Mouse (Mus musculus): Measurements from ENCODE around the gene Smchd1.
"Not testable (repeated sequence)": the region's sequence is repeated elsewhere in the genome, so short reads cannot be mapped to it uniquely, and the experiment has no call there.

The Smchd1 gene

DNA sequence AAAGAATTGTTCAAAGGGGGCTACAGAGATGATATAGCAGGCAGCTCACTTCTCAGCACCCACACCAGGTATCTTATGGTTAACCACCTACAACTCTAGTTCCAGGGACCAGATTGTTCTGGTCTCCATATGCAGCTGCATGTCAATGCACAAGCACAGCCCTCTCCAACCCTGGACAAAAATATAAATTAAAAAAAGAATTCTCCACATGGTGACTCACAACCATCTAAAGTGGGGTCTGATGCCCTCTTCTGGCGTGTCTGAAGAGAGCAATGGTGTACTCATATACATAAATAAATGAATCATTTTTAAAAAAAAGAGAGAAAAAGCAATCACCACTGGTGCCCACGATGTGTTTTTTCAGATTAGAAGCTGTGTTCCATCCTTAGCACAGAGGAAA, 30.4 kb downstream of the Smchd1 start:
- DNase-seq (ENCODE audit: low read depth): no peak

DNA sequence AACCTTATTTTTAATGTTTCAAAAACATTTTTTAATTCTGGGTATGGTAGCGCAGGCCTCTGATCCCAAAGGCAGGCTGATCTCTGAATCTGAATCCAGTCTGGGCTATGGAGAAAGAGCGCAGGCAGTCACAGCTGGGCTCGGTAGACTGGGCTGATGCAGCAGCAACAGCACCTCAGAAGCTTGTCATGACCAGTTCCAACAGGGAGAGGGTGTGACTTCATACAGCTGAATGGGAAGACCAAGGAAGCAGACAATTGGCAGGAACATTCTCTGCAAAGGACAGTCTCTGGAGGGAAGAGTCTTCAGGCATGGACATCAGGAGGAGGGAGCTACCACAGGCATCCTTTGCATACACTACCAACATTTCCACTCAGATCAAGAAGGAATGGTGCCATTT, 31.0 kb downstream of the Smchd1 start:
- DNase-seq (ENCODE audit: low read depth): no peak

DNA sequence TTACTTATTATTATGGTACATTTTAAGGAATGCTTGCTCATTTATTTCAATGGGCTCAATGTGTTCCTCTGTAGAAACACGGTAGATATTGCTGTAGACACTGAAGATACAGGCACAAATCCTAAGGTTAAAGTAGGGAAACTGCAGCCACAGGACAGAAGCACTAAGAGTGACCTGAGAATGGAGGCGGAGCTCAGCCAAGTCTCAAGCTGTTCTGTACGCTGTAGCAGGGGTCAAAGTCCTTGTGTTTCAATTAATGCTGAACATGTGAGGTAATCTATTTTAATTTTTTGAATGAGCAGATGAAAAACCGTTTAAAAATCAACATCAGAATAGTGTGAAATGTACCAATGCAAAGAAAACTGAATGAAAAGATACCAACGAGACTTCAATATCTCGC, 31.9 kb downstream of the Smchd1 start:
- DNase-seq (ENCODE audit: low read depth): no peak

DNA sequence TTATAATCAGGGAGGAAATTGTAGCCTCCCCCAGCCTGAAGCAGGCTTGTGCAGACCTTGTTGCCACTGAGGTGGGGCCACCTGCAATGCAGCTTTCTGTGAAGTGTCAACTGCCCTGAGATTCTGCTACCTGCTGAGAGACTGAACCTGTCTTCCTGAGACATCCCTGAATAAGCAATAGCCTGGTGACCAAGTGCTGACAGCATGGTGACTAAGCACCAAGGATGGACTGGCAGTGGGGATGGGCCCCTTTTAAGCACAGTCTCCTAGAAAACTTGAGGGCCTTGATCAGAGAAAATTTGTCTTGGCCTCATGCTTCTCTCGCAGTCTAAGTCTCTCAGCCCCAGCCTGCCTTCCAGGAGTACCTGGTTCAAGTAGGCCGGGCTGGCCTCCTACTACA, 52.6 kb downstream of the Smchd1 start:
- not testable (repeated sequence) for DNase-seq (ENCODE audit: low read depth)

DNA sequence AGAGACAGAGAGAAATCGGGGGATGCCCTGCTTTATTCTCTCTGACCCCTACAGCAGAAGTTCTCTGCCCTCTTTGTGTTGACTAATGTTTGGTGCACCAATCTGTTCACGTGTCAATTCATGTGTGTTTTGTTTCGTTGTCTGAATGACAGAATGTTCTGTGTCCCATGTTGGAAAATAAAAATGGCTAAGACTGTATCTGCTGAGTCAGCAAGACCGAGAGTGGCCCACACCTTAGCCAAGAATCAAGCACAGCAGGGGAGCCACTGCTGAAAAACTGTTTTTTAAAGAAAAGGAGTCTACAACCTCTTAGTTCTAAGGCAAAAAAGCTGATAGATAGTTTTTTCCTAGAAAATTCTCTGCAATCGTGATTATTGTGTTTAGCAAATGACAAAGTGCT, 55.7 kb downstream of the Smchd1 start:
- DNase-seq (ENCODE audit: low read depth): not testable (repeated sequence)

DNA sequence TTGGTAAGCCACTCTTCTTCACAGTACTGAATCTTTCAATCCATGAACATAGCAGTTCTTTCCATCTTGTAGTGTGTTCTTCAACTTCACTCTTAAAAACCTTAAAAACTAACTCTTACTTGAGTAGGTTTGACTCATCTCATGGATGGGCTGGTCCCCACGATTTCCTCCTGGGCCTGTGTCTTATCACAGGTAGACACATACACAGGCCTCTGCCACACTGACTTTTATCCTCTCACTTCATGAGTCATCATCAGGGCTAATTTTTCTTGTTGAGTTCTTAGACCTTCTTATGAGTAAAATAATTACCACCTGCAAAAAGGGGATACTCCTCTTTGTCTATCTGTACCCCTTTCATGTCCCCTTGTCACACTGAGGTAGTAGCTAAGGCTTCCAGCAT, 58.1 kb downstream of the Smchd1 start:
- DNase-seq (ENCODE audit: low read depth): peak; percentile 8

DNA sequence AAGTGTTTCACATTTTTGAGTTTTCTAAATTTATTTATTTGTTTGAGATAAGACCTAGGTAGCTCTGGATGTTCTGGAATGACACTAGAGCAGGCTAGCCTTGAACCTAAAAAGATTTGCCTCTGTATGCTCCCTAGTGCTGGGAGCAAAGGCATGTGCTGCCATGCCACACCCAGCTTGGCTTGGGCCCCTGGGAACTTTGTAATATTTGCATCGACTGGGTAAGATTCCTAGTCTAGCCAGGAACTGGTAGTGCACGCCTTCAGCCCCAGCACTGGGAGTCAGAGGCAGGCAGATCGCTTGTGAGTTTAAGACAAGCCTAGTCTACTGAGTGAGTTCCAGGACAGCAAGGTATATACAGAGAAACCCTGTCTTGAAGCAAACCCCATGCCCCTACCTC, 87.7 kb downstream of the Smchd1 start:
- no peak for DNase-seq (ENCODE audit: low read depth)

DNA sequence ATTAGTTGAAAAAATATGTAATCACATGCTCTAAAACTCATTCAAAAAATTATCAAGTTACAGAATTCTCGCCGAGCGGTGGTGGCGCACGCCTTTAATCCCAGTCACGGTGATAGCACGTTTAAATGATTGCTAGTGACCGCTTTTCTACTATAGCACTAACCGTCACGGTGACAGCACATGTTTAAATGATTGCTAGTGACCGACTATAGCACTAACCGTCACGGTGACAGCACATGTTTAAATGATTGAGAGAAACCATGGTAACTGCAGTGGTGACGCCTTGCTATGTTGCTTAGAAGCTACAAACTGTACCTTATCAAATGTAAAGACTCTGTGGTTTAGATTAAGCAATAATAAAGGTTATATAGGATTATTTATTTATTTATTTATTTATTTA, 94.8 kb downstream of the Smchd1 start:
- no peak for DNase-seq (ENCODE audit: low read depth)

DNA sequence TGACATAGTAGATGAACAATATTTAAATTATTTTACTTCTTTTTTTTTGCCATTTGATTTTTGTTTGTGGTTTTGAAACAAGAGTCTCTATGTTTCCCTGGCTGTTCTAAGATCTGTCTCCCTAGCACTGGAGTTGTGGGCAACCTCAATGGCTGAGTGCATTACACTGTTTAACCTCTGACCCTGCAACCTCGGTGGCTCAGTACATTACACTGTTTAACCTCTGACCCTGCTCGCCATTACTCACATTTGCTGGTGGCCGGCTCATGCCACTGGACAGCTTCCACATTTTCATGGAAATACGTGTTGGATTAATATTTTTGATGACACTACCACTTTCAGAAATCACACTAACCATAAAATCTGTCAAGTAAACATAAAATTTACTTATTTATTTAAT, 97.2 kb downstream of the Smchd1 start:
- no peak for DNase-seq (ENCODE audit: low read depth)

DNA sequence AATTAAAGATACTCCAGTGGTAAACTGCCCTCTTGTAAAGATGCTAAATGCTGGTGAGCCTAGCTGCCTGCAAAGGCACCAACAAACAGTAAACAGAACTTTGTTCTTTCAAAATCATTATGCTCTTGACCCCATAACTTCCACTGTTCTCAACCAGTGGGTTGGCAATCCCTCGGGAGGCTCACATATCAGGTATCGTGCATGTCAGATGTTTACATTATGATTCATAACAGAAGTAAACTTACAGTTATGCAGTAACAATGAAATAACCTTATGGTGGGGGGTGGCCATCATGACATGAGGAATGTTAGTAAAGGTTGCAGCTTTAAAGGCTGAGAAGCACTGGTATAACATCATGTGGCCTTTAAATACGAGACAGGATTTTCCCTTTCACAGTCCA, 119.6 kb downstream of the Smchd1 start:
- no peak for DNase-seq (ENCODE audit: low read depth)

DNA sequence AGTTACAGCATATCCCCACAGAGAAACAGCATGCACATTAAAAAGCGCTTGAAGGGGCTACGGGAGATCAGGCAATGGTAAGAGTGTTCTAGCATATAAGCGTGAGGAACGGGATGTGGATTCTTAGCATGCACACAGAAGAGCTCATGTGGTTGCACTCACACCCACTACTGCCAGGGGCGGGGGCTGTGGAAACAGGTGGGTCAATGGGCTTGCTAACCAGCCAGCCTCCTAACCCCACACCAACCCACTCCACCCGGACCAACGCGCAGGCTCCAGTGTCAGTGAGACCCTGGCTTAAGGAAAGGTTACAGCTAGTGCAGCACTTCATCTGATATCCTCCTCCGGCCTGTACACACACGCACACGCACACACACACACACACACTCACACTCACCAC, 120.9 kb downstream of the Smchd1 start:
- no peak for DNase-seq (ENCODE audit: low read depth)

DNA sequence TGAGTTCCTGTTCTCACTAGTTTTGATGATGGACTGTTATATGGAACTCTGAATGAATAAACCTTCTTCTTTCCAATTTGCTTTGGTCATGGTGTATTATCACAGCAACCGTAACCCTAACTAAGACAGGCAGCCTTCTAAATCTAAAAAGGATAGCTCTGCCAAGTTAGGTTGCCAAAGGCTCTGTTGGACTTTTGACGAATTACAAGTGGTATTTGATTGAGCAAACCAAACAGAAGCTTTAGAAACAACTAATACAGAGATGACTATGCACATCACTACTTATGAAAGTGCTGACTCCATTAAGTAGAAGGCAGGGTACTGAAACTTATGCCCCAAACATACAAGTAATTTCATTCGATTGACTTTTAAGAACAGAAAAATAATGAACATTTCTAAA, 127.0 kb downstream of the Smchd1 start:
- DNase-seq (ENCODE audit: low read depth): no peak

DNA sequence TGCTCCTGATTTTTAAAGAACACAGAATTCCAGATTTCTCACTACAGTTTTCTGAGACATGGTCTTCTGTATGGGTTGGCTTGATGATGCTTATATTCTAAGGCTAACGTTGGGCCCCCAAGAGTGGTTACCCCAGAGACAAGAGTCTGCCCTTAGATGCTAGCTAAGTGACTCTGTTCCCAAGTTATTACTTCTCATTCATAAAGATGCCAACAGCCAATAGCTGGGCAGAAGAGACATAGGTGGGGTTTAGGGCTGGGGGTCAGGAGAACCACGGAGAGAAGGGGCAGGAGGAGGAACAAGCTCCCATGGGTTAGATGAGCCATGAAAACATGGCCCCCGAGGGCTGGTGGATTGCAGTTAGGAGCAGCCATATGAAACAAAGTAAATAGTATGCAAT, 133.1 kb downstream of the Smchd1 start:
- DNase-seq (ENCODE audit: low read depth): no peak

DNA sequence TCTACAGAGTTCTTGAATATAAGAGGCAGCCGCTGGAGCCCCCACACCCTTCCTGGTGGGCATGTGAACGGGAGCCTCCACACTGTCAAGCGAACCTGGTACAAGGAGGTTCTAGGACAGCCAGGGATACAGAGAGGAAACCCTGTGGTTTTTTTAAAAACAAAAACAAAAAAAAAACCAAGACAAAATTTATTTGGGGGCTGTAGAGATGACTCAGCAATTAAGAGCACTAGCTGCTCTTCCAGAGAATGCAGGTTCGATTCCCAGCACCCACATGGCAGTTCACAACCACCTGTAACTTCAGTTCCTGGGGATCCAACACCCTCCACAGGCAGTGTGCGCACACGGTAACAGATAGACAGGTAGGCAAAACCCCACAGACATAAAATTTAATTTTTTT, 136.5 kb downstream of the Smchd1 start:
- DNase-seq (ENCODE audit: low read depth): no peak

DNA sequence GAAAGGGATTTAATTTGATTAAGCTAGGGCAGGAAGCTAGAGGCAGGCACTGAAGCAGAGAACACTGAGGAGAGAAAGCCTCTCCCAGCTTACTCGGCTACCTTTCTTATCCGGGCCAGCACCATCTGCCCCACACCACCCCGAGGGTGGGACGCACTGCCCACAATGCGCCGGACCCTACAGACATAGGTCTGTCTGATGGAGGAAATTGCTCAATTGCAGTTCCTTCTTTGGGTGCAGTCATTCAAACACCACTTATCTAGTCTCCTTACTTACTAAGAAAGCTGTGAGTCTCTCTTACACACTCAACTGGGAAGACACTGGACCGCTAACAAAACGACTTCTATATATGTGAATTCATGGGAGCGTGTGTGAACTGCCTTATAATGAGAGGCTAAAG, 137.6 kb downstream of the Smchd1 start:
- DNase-seq (ENCODE audit: low read depth): peak; percentile 7

DNA sequence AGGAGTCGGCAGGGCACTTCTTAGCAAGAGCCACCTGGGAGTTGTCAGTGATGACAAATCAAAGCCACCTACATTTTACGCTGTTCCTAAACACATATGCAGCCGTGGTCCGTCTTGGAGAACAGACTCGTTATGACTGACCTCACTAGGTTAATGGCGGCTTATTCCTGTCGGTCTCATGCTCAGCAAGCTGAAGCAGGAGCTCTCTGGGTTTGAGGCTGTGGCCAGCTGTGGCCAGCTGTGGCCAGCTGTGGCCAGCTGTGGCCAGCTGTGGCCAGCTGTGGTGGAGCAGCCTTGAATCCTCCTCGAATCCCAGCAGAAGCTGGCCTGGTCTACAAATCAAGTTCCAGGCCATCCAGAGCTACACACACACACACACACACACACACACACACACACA, 138.7 kb downstream of the Smchd1 start:
- no peak for DNase-seq (ENCODE audit: low read depth)

DNA sequence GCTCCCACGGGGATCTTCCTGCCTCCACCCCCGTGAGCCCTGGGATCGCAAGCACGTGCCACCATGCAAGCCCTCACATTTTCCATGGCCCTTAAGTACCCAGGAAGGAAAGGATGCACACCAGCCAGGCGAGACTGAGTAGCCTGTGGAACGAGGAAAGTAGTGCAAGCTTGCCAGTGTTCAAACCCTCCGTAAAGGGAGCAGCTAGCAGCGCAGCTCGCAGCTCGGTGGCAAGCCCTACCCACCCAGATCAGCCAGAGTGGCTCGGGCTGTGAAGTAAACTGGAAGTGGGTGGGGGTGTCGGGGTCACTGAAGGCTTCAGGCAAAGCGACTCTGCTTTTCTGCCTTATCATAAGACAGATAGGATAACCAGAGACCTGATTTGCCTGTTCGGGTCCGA, 142.8 kb downstream of the Smchd1 start:
- no peak for DNase-seq (ENCODE audit: low read depth)

DNA sequence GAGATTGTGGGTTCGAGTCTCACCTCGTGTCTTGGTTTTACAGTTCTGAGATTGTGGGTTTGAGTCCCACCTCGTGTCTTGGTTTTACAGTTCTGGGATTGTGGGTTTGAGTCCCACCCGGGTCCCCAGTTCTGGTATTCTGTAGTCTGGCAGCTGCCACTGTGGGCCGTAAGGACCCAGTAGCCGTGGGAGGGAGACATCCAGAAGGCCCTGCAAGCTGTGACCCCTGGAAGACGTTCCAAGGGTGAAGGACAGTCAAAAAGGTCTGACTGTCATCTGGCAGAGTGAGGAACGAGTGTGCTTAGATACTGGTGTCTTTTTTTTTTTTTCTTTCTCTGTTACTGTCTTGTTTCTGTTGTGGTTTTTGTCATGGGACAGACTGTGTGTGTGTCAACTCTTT, 154.4 kb downstream of the Smchd1 start:
- not testable (repeated sequence) for DNase-seq (ENCODE audit: low read depth)

DNA sequence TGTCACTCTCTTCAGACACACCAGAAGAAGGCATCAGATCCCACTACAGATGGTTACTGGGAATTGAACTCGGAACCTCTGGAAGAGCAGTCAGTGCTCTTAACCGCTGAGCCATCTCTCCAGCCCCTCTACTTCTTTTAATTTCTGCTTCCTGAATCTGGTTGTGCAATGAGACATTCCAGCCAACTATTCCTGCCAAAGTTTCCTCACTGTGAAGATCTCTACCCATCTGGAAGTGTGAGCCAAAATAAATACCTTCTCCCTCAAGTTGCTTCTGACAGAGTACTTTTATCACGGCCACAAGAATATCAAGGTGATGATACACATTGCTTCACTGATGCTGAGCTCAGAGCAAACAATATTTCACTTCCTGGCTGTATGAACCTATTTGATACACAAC, 155.8 kb downstream of the Smchd1 start:
- no peak for DNase-seq (ENCODE audit: low read depth)

DNA sequence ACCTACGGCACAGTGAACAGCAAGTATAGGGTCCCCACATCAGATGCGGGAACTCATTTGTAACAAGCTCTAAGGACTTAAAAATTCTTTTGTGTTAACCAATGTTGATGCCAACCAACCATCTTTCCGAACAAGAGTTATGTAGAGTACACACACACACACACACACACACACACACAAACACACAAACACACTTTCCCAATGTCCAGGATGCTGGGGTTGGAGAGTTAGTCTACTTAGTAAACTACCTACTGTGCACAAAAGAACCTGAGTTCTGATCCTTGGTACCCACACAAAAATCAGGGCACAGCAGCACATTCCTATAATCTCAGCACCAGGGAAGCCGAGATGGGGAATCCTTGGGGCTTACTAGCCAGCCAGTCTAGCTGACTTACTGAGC, 157.6 kb downstream of the Smchd1 start:
- DNase-seq (ENCODE audit: low read depth): no peak

DNA sequence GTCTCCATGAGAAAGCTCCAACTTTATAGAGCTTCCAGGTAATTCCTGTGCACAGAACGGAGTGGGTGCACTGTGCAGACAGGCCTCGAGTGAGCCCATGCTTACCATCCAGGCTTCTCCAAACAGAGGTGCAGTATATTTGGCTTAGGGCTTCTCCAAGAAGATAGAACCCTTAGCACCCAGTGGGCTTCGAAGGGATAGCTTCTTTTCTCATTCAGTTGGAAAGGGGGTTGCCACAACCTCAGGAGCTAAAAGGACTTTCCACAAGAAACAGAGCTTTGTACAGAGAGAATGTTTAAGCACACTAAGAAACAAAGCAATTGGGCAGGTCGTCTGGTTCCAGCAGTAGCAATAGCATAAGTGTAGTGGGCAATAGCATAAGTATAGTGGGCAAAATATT, 160.8 kb downstream of the Smchd1 start:
- DNase-seq (ENCODE audit: low read depth): no peak

DNA sequence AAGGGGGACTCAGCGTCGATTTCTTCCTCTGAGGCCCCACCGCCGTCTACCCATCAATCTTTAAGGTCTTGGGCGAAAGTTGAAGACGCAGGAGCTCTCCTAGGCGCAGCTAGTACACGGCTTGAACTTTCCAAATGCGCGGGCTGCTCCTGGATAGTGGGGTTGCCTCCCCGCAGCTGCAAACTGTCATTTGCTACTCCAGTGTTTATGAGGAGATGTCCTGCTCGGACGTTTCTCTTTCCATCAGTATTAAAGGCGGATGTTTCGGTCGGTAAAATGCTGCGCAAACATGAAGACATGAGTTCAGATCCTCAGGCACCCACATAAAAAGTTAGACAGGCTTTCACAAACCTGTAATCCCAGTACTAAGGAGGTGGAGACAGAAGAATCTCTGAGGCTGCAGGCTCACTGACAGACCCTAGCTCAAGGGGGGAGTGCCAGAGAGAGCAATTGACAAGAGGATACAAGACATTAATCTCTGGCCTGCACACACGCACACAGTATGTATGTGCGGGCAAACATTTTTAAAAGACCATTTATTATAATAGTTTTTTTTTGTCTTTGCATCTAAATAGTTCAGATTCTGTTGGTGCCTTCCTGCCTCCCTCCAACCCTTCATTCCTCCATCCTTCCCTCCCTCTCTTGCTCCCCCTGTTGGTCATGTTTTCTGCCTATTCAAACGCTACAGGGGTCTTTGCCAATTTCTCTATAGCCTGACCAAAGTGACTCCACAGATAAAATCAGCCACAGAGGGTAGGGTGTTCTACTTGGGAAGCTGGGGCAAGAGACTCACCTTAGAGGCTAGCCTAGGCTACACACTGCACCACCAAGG, 163.6 kb downstream of the Smchd1 start, which contains the start of gene Emilin2:
Gene Emilin2 (minus strand): TSS at position 639 of the 832 bp plus-strand sequence.
- DNase-seq (ENCODE audit: low read depth): peak; percentile 64

DNA sequence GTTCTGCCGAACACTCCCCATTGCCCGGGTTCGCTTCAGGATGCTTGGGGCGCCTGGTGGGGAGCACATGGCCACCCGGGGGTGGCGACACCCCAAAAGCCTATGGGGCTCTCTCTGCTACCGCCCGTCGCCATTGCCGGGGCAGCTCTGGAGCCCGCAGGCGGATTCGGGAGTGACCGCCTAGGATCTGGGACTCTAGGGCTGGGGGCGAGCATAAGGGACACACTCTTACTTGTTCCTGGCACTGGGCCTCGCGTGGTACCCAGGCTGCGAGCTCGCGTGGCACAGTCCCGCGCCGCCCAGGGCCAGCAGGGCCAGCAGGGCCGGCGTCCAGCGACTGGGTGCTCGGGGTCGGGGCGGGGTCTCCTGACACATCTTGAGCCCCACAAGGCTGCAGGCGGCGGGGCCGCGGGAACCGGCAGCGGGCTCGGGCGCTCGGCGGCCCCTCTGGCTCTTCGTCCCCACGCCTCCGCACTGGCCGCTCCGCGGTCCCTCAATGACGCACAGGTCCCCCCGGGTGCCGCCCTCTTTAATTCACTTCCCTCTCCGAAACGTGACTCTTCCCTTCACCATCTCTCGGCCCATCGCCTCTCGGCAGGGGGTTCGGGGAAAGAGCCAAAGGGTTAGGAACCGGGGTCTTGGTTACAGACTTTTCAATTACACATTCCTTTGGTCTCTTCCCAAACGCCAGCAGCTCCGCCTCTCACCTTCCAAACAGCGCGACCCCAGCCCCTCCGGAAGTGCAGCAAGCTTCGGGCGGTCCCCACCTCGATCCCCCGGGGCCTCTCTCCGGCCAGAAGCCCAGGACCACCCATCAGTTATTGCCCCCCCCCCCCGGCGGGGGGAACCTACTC, 164.4 kb downstream of the Smchd1 start:
- peak; percentile 59 for DNase-seq (ENCODE audit: low read depth)
